Mouse (Mus musculus) bone marrow macrophage, adult 2 months (primary cell): ENCODE measurements at regions not wholly inside any gene's neighbourhood (a gene's known extent, or its start where the extent isn't known, plus 50 kb on each side); places are given as distances from the start of the nearest gene placed in this dataset.

Experiments used
- CTCF ChIP-seq: IDR thresholded peaks from 2 replicates; pipeline ENCODE4 v1.5.1; 2012; ENCODE audit warnings: low read depth, mild to moderate bottlenecking, low read length, moderate library complexity
- POLR2A ChIP-seq: IDR thresholded peaks from 2 replicates; pipeline ENCODE4 v1.6.1; 2012; ENCODE audit warnings: mild to moderate bottlenecking, low read depth, low read length, borderline replicate concordance

DNA sequence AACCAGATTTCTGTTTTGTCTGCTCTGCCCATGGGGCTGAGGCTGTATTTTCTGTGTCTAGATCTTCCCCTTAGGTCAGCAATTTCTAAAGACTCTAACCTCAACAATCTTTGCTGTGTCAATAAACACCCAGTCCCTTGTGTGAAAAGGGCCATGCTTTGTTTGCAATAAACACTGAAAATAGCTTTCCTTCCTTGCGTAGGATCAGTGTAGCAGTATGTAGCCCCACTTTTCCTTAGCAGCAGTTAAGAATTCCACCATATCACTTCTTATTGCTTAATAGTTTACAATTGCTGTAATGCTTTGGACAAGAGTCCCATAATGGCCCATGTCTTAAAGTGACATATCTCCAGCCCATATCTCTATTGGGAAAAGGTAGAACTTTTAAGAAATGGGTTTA is 205.3 kb downstream of the Lnpk start:
- TF ChIP-seq CTCF (no peak), POLR2A (no peak)
